9 mouse cellular contexts compared by ENCODE assay signal in genomic region chr7:30613529-30614112, GRCm38 (mm10). TPM values are rescaled to one million over a fixed set of nuclear protein-coding genes. Genes with fewer than 3 reads are reported as not detected.
DNase-seq lines count a peak whose midpoint lies in the region; ATAC-seq and TF ChIP-seq lines count a peak whose summit lies in the region.
"Had no signal": no experiment of that assay in that cellular context is flagged by ENCODE, and none has a peak within 500 bp of the region (broad histone marks: within the 10 kb centered on the region; RNA-seq: fewer than 3 reads in every experiment).

No protein-coding gene starts in this region.

- no peaks in the 10 kb centered on the region for H3K9me3 ChIP-seq in midbrain, embryonic 10.5 days (replicated peaks)
- H3K9me3 ChIP-seq in midbrain, embryonic 16.5 days (replicated peaks; ENCODE audit: control insufficient read depth, low read length, poor library complexity, severe bottlenecking): no peaks in the 10 kb centered on the region
- H3K9me3 ChIP-seq in limb, embryonic 14.5 days (ENCODE audit: control insufficient read depth, low read length): no peaks in the 10 kb centered on the region

- H3K4me2 ChIP-seq in midbrain, embryonic 16.5 days (ENCODE audit: low read length): no peak overlapping the region
- no peak overlapping the region for H3K4me2 ChIP-seq in limb, embryonic 14.5 days (replicated peaks; ENCODE audit: low read depth, low read length, severe bottlenecking)

- H3K36me3 ChIP-seq in midbrain, embryonic 10.5 days: peaks cover 38% of the 10 kb centered on the region
- H3K36me3 ChIP-seq in midbrain, embryonic 16.5 days (ENCODE audit: control insufficient read depth, insufficient read depth, low read length): peaks cover 13% of the 10 kb centered on the region
- H3K36me3 ChIP-seq in limb, embryonic 14.5 days (ENCODE audit: control insufficient read depth, insufficient read depth, low read length): peaks cover 28% of the 10 kb centered on the region

- no peak for TF ChIP-seq POLR2A in limb, embryonic 14.5 days (IDR thresholded peaks at IDR 0.05; ENCODE audit: borderline replicate concordance, extremely low read depth, insufficient read depth, insufficient read length)

- H3K4me1 ChIP-seq in midbrain, embryonic 10.5 days: 0 out of 2 replicates have a peak, but pooled peaks cover 2% of the 10 kb centered on the region
- H3K4me1 ChIP-seq in midbrain, embryonic 16.5 days (ENCODE audit: control insufficient read depth, insufficient read depth, low read length): no peaks in the 10 kb centered on the region
- H3K4me1 ChIP-seq in limb, embryonic 14.5 days (ENCODE audit: control insufficient read depth, insufficient read depth, low read length): no peaks in the 10 kb centered on the region

- no peaks in the 10 kb centered on the region for H3K27me3 ChIP-seq in midbrain, embryonic 10.5 days (ENCODE audit: low read depth, poor library complexity, severe bottlenecking)
- no peaks in the 10 kb centered on the region for H3K27me3 ChIP-seq in midbrain, embryonic 16.5 days (ENCODE audit: control insufficient read depth, insufficient read depth, low read depth, low read length)
- H3K27me3 ChIP-seq in limb, embryonic 14.5 days (ENCODE audit: control insufficient read depth, insufficient read depth, low read length): no peaks in the 10 kb centered on the region

- no peak overlapping the region for H3K9ac ChIP-seq in midbrain, embryonic 16.5 days (ENCODE audit: low read depth, low read length)
- H3K9ac ChIP-seq in limb, embryonic 14.5 days (ENCODE audit: low read depth, low read length, severe bottlenecking): no peak overlapping the region

- 27% methylated on average over 14 of the region's 14 CpGs for WGBS in midbrain, embryonic 10.5 days
- 23% methylated on average over 14 of the region's 14 CpGs for WGBS in midbrain, embryonic 16.5 days
- 21% methylated on average over 14 of the region's 14 CpGs for WGBS in limb, embryonic 14.5 days

- peak; percentile 65 for DNase-seq in midbrain, embryonic 10.5 days (ENCODE audit: low spot score)
- peak; percentile 59 for DNase-seq in embryo, embryonic 9.5 days (ENCODE audit: extremely low spot score)
- DNase-seq in limb, embryonic 14.5 days (ENCODE audit: low spot score): peak; percentile 34
- peak; percentile 71 for DNase-seq in thymus, postnatal 14 days

- ATAC-seq in midbrain, embryonic 16.5 days: no peak
- ATAC-seq in activated CD4-positive, CD25-positive, alpha-beta regulatory T cell, adult 4 months: peak; percentile 65
- peak; percentile 77 for ATAC-seq in inflammation-experienced regulatory T-cells, adult 6 months
- ATAC-seq in limb, embryonic 14.5 days (ENCODE audit: low FRiP score, low read depth): no peak
- peak; percentile 62 for ATAC-seq in monocyte, adult 5-6 weeks (replicated peaks; ENCODE audit: insufficient number of reproducible peaks, low FRiP score, low TSS enrichment, poor library complexity, severe bottlenecking)

- no peak overlapping the region for H3K27ac ChIP-seq in midbrain, embryonic 10.5 days (replicated peaks)
- H3K27ac ChIP-seq in midbrain, embryonic 16.5 days (ENCODE audit: low read length): no peak overlapping the region
- no peak overlapping the region for H3K27ac ChIP-seq in limb, embryonic 14.5 days (replicated peaks; ENCODE audit: low read depth, low read length)

- H3K4me3 ChIP-seq in midbrain, embryonic 10.5 days: no peak overlapping the region
- H3K4me3 ChIP-seq in midbrain, embryonic 16.5 days (ENCODE audit: low read depth, low read length): no peak overlapping the region
- H3K4me3 ChIP-seq in limb, embryonic 14.5 days (replicated peaks; ENCODE audit: low read length): no peak overlapping the region
- H3K4me3 ChIP-seq: erythroblast, embryonic 14.5 days had no signal

RNA-seq across cellular contexts. Expression of gene Upk1a, which starts 1.0 kb away (rescaled TPM):
- polyA plus RNA-seq in midbrain, embryonic 10.5 days (2016; fragmentation: Nextera tagmentation; extraction: Ambion mirVana): 0.44 and 0.79 TPM in 2 replicates
- 0.29 and 0.46 TPM in 2 replicates for polyA plus RNA-seq in midbrain, embryonic 16.5 days (2015; fragmentation: Nextera tagmentation; extraction: Ambion mirVana)
- polyA plus RNA-seq in activated CD4-positive, CD25-positive, alpha-beta regulatory T cell, adult 4 months (2017; shearing (Covaris generic)): 1 to 10 TPM; 2.2 to 3.3 TPM
- polyA plus RNA-seq in inflammation-experienced regulatory T-cells, adult 6 months (2017; shearing (Covaris generic)): 1 to 10 TPM in 2 of 3 experiments, under 1 TPM in 1; 0.47 to 3.1 (median 1.5) TPM
- polyA plus RNA-seq in limb, embryonic 14.5 days (2012; rRNA removed): 4.7 and 5.7 TPM in 2 replicates
- 1.2 and 1.7 TPM in 2 replicates for polyA plus RNA-seq in limb, embryonic 14.5 days (2014; fragmentation: Nextera tagmentation; extraction: Ambion mirVana)
- total RNA-seq in monocyte, adult 5-6 weeks (2017): 1.1 TPM in 1 of 3 replicates, not detected in the others

RNA-seq across cellular contexts. Expression of gene Cox6b1, which starts 12.3 kb away (rescaled TPM):
- polyA plus RNA-seq in midbrain, embryonic 10.5 days (2016; fragmentation: Nextera tagmentation; extraction: Ambion mirVana): 779 and 792 TPM in 2 replicates
- 1,035 and 1,037 TPM in 2 replicates for polyA plus RNA-seq in midbrain, embryonic 16.5 days (2015; fragmentation: Nextera tagmentation; extraction: Ambion mirVana)
- polyA plus RNA-seq in activated CD4-positive, CD25-positive, alpha-beta regulatory T cell, adult 4 months (2017; shearing (Covaris generic)): 100 to 1,000 TPM; 421 to 746 TPM
- polyA plus RNA-seq in inflammation-experienced regulatory T-cells, adult 6 months (2017; shearing (Covaris generic)): 100 to 1,000 TPM; 376 to 780 (median 668) TPM
- polyA plus RNA-seq in limb, embryonic 14.5 days (2012; rRNA removed): 607 and 677 TPM in 2 replicates
- 799 and 875 TPM in 2 replicates for polyA plus RNA-seq in limb, embryonic 14.5 days (2014; fragmentation: Nextera tagmentation; extraction: Ambion mirVana)
- 424 to 540 TPM (median 506 TPM) in 3 replicates for total RNA-seq in monocyte, adult 5-6 weeks (2017)

RNA-seq across cellular contexts. Expression of gene Zbtb32, which starts 14.9 kb away (rescaled TPM):
- polyA plus RNA-seq in midbrain, embryonic 10.5 days (2016; fragmentation: Nextera tagmentation; extraction: Ambion mirVana): 0.26 and 0.61 TPM in 2 replicates
- 0.20 and 0.22 TPM in 2 replicates for polyA plus RNA-seq in midbrain, embryonic 16.5 days (2015; fragmentation: Nextera tagmentation; extraction: Ambion mirVana)
- 10 to 100 TPM; 15.8 to 19.7 TPM for polyA plus RNA-seq in activated CD4-positive, CD25-positive, alpha-beta regulatory T cell, adult 4 months (2017; shearing (Covaris generic))
- 10 to 100 TPM; 11.7 to 28.7 (median 11.9) TPM for polyA plus RNA-seq in inflammation-experienced regulatory T-cells, adult 6 months (2017; shearing (Covaris generic))
- 0.51 and 0.55 TPM in 2 replicates for polyA plus RNA-seq in limb, embryonic 14.5 days (2012; rRNA removed)
- 0.62 and 0.67 TPM in 2 replicates for polyA plus RNA-seq in limb, embryonic 14.5 days (2014; fragmentation: Nextera tagmentation; extraction: Ambion mirVana)
- 8.4 to 30.5 TPM (median 20.6 TPM) in 3 replicates for total RNA-seq in monocyte, adult 5-6 weeks (2017)

RNA-seq across cellular contexts. Expression of gene Etv2, which starts 22.0 kb away (rescaled TPM):
- polyA plus RNA-seq in midbrain, embryonic 10.5 days (2016; fragmentation: Nextera tagmentation; extraction: Ambion mirVana): not detected in 2 replicates
- not detected in 2 replicates for polyA plus RNA-seq in midbrain, embryonic 16.5 days (2015; fragmentation: Nextera tagmentation; extraction: Ambion mirVana)
- not detected for polyA plus RNA-seq in activated CD4-positive, CD25-positive, alpha-beta regulatory T cell, adult 4 months (2017; shearing (Covaris generic))
- not detected for polyA plus RNA-seq in inflammation-experienced regulatory T-cells, adult 6 months (2017; shearing (Covaris generic))
- polyA plus RNA-seq in limb, embryonic 14.5 days (2012; rRNA removed): 0.17 TPM in 1 of 2 replicates, not detected in the other
- polyA plus RNA-seq in limb, embryonic 14.5 days (2014; fragmentation: Nextera tagmentation; extraction: Ambion mirVana): 0.19 TPM in 1 of 2 replicates, not detected in the other
- total RNA-seq in monocyte, adult 5-6 weeks (2017): not detected in 3 replicates
- polyA plus RNA-seq: erythroblast, embryonic 14.5 days had no signal

RNA-seq across cellular contexts. Expression of gene Kmt2b, which starts 25.1 kb away (rescaled TPM):
- 7.4 and 10.6 TPM in 2 replicates for polyA plus RNA-seq in midbrain, embryonic 10.5 days (2016; fragmentation: Nextera tagmentation; extraction: Ambion mirVana)
- polyA plus RNA-seq in midbrain, embryonic 16.5 days (2015; fragmentation: Nextera tagmentation; extraction: Ambion mirVana): 9.1 and 11.0 TPM in 2 replicates
- polyA plus RNA-seq in activated CD4-positive, CD25-positive, alpha-beta regulatory T cell, adult 4 months (2017; shearing (Covaris generic)): 10 to 100 TPM; 14.9 to 16.9 TPM
- 10 to 100 TPM; 15.7 to 23.0 (median 22.6) TPM for polyA plus RNA-seq in inflammation-experienced regulatory T-cells, adult 6 months (2017; shearing (Covaris generic))
- 62.0 and 73.8 TPM in 2 replicates for polyA plus RNA-seq in limb, embryonic 14.5 days (2012; rRNA removed)
- polyA plus RNA-seq in limb, embryonic 14.5 days (2014; fragmentation: Nextera tagmentation; extraction: Ambion mirVana): 13.1 and 15.4 TPM in 2 replicates
- total RNA-seq in monocyte, adult 5-6 weeks (2017): 15.4 to 44.0 TPM (median 23.8 TPM) in 3 replicates

Comparison
In these comparisons a context has a peak if more than half of its experiments do, and no peak if none do; other contexts are left out.
1. ATAC-seq: peak in activated CD4-positive, CD25-positive, alpha-beta regulatory T cell, adult 4 months (single experiment), inflammation-experienced regulatory T-cells, adult 6 months (single experiment) and monocyte, adult 5-6 weeks (single experiment); none in midbrain, embryonic 16.5 days (single experiment) and limb, embryonic 14.5 days (single experiment).
2. Peak in every context shown above with its lines, with median percentiles within 50 percentile points of each other: DNase-seq.